Mouse (Mus musculus) heart, embryonic 11.5 days (tissue): ENCODE measurements around the gene Nup188. TPM values are rescaled to one million over a fixed set of nuclear protein-coding genes. Genes with fewer than 3 reads are reported as not detected.
A peak's percentile ranks its signal among the peaks of the same experiment; 100 is the strongest.

Experiments
- ATAC-seq: fragments of 200-750 bp; cut with Nextera tagmentation; replicated peaks from 2 replicates; pipeline ENCODE4 v1.8.0; 2017; ENCODE audit warnings: moderate library complexity; ENCODE audit not compliant: insufficient number of reproducible peaks, low FRiP score, low TSS enrichment
- H3K27ac ChIP-seq: fragments of 300-500 bp; sonication (generic); 2 replicates; pipeline ENCODE4 v1.5.1; 2014; ENCODE audit warnings: mild to moderate bottlenecking, low read depth, low read length
- H3K27me3 ChIP-seq: fragments of 300-500 bp; sonication (generic); 2 replicates; pipeline ENCODE4 v1.6.1; 2014; ENCODE audit warnings: mild to moderate bottlenecking, low read length, mixed read lengths; ENCODE audit not compliant: control insufficient read depth, insufficient read depth
- H3K36me3 ChIP-seq: fragments of 300-500 bp; sonication (generic); 2 replicates; pipeline ENCODE4 v1.6.1; 2014; ENCODE audit warnings: mild to moderate bottlenecking, low read length, moderate library complexity, mixed read lengths; ENCODE audit not compliant: control insufficient read depth, insufficient read depth
- H3K4me1 ChIP-seq: fragments of 300-500 bp; sonication (generic); 2 replicates; pipeline ENCODE4 v1.6.1; 2014; ENCODE audit warnings: low read length; ENCODE audit not compliant: control insufficient read depth, insufficient read depth
- H3K4me2 ChIP-seq: fragments of 300-500 bp; sonication (generic); 2 replicates; pipeline ENCODE4 v1.6.1; 2014; ENCODE audit warnings: mild to moderate bottlenecking, moderate library complexity
- H3K4me3 ChIP-seq: fragments of 300-500 bp; sonication (generic); 2 replicates; pipeline ENCODE4 v1.5.1; 2014; ENCODE audit warnings: low read depth, low read length
- H3K9ac ChIP-seq: fragments of 300-500 bp; sonication (generic); 2 replicates; pipeline ENCODE4 v1.6.1; 2014; ENCODE audit warnings: mild to moderate bottlenecking, low read depth, low read length, moderate library complexity
- H3K9me3 ChIP-seq: fragments of 300-500 bp; sonication (generic); replicated peaks from 2 replicates; pipeline ENCODE4 v1.6.1; 2016; ENCODE audit warnings: low read length; ENCODE audit not compliant: control insufficient read depth
- WGBS: fragments of 180-500 bp; shearing (Covaris S2); extraction: QIAGEN DNeasy Blood & Tissue Kit; methylation state at CpG from one replicate; pipeline ENCODE4 v1.1.7; 2014; ENCODE audit not compliant: insufficient replicate concordance; 5-methylcytosine and 5-hydroxymethylcytosine counted together
- polyA plus RNA-seq: library from polyadenylated mRNA; unstranded; fragments of >200 nt; fragmentation: Nextera tagmentation; extraction: Ambion mirVana; gene quantifications from 2 replicates; pipeline ENCODE4 v1.2.1, GENCODE M21; 2014

Nup188 gene
- polyA plus RNA-seq, 1 experiment from 2014 or later: 34.2 TPM

DNA sequence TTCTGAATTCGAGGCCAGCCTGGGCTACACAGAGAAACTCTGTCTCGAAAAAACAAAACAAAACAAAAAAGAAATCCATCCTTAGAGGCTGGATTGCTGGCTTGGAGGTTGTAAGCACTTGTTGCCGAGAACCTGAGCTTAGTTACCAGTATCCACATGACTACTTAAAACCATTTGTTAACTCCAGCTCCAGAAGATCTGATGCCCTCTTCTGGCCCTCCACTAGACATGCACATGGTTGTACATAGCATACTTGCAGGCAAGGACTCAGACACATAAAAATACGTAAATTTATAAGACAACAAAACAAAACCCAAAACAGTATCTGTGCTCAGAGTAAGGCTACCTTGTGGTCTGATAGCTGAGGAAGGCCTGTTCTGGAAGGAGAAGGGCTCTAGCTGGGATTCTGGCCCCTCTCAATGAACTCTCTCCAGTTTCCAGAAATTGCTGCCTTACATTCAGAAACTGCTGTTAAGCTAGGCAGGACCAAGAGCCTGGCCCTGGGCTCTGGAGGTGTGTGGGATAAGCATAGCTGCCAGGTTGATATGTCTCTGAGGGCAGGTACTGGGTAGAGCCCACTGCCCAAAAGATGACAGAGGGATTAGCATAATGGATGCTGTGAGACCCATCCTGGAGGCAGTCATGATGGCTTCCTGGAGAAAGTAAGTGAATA is 25.0 kb upstream of the Nup188 start:
- no peak overlapping the region for H3K4me2 ChIP-seq
- 85% methylated on average over 4 of the region's 4 CpGs for WGBS
- H3K27ac ChIP-seq: no peak overlapping the region
- no peak overlapping the region for H3K4me3 ChIP-seq
- H3K9me3 ChIP-seq: no peaks in the 10 kb centered on the region
- H3K9ac ChIP-seq: no peak overlapping the region
- no peaks in the 10 kb centered on the region for H3K27me3 ChIP-seq
- no peak for ATAC-seq
- peaks cover 32% of the 10 kb centered on the region for H3K36me3 ChIP-seq
- peaks cover 46% of the 10 kb centered on the region for H3K4me1 ChIP-seq

DNA sequence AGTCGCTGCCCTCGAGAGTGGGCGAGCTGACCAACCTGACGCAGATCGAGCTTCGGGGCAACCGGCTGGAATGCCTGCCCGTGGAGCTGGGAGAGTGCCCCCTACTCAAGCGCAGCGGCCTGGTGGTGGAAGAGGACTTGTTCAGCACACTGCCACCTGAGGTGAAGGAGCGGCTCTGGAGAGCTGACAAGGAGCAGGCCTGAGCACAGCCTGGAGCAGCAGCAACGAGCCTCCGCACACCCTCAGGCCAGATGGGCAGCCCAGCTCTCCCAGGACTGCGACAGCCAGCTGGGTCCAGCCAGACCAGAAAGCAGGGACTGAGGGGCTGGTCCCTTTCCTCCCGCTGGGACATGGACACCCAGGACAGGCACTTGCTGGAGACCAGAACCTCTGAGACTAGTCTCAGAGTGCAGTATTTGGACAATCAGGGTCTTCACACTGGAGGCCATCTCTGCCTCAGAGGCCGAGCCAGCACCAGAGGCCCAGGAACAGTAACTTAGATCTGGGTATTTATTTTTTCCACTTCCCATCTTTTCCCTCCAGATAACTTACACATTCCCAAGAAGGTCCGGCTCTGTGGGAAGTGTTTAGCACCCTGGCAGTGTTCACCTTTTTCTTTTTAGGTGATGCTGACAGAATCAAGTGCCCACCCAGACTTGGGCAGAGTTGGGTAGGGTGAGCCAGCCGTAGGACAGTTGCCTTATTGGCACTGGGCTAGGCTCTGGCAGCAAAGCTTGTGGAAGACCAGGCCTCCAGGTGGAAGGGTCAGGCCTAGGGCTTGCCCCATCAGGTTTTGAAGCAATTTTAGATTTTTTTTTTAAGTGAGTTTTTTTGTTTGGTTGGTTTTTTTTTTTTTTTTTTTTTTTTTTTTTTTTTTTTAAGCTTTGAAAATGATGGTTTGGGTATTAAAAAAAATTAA is 24.0 kb upstream of the Nup188 start:
- Histone ChIP-seq H3K9me3 (no peaks in the 10 kb centered on the region), H3K27ac (0 out of 2 replicates have a peak overlapping the region, but pooled peaks have one; percentile 22), H3K27me3 (no peaks in the 10 kb centered on the region), H3K36me3 (peaks cover 24% of the 10 kb centered on the region), H3K4me1 (peaks cover 55% of the 10 kb centered on the region), H3K4me3 (no peak overlapping the region), H3K9ac (no peak overlapping the region), H3K4me2 (no peak overlapping the region)
- no peak for ATAC-seq
- 88% methylated on average over 18 of the region's 18 CpGs for WGBS

- Histone ChIP-seq H3K27ac (peak overlapping the region; percentile 29; the same call in 1 of the 2 replicates), H3K9ac (no peak overlapping the region), H3K4me3 (no peak overlapping the region), H3K36me3 (peaks cover 20% of the 10 kb centered on the region), H3K4me1 (peaks cover 52% of the 10 kb centered on the region), H3K27me3 (no peaks in the 10 kb centered on the region), H3K4me2 (no peak overlapping the region), H3K9me3 (no peaks in the 10 kb centered on the region)
- no peak for ATAC-seq
- WGBS: 62% methylated on average over 4 of the region's 4 CpGs
Measured at GRCm38 (mm10) chr2:30262840-30263441, 23.3 kb upstream of the Nup188 start.

- H3K27ac ChIP-seq: no peak overlapping the region
- WGBS: 90% methylated on average over 6 of the region's 6 CpGs
- no peak overlapping the region for H3K4me3 ChIP-seq
- H3K9me3 ChIP-seq: no peaks in the 10 kb centered on the region
- H3K4me1 ChIP-seq: peaks cover 45% of the 10 kb centered on the region
- H3K27me3 ChIP-seq: no peaks in the 10 kb centered on the region
- H3K36me3 ChIP-seq: peaks cover 20% of the 10 kb centered on the region
- H3K9ac ChIP-seq: no peak overlapping the region
- ATAC-seq: no peak
- no peak overlapping the region for H3K4me2 ChIP-seq
Measured at GRCm38 (mm10) chr2:30263811-30264210, 22.4 kb upstream of the Nup188 start.

- no peaks in the 10 kb centered on the region for H3K27me3 ChIP-seq
- peak overlapping the region; percentile 86 for H3K27ac ChIP-seq
- H3K9ac ChIP-seq: peak overlapping the region; percentile 53; the same call in 1 of the 2 replicates
- ATAC-seq: 0 out of 2 replicates have a peak, but pooled peaks have one; percentile 28
- WGBS: 63% methylated on average over 7 of the region's 7 CpGs
- H3K4me3 ChIP-seq: no peak overlapping the region
- no peak overlapping the region for H3K4me2 ChIP-seq
- H3K4me1 ChIP-seq: peaks cover 36% of the 10 kb centered on the region
- peaks cover 20% of the 10 kb centered on the region for H3K36me3 ChIP-seq
- no peaks in the 10 kb centered on the region for H3K9me3 ChIP-seq
Measured at GRCm38 (mm10) chr2:30264671-30265519, 21.3 kb upstream of the Nup188 start.

GRCm38 (mm10) chr2:30265767-30266253 is 20.4 kb upstream of the Nup188 start, which contains the start of gene Phyhd1:
Gene Phyhd1 (plus strand): TSS chr2:30266203.
- Histone ChIP-seq H3K27me3 (no peaks in the 10 kb centered on the region), H3K4me3 (no peak within 1 kb of the TSS), H3K4me2 (peak within 1 kb of the TSS; percentile 29), H3K36me3 (peaks cover 15% of the 10 kb centered on the region), H3K9me3 (no peaks in the 10 kb centered on the region), H3K9ac (peak within 1 kb of the TSS; percentile 62), H3K4me1 (peaks cover 34% of the 10 kb centered on the region), H3K27ac (peak within 1 kb of the TSS; percentile 86)
- ATAC-seq: no peak
- 37% methylated on average over 5 of the region's 5 CpGs for WGBS

- WGBS: 19% methylated on average over 4 of the region's 4 CpGs
- Histone ChIP-seq H3K9me3 (no peaks in the 10 kb centered on the region), H3K4me2 (peak overlapping the region; percentile 29), H3K27me3 (no peaks in the 10 kb centered on the region), H3K36me3 (peaks cover 14% of the 10 kb centered on the region), H3K27ac (peak overlapping the region; percentile 86), H3K9ac (peak overlapping the region; percentile 62), H3K4me1 (peaks cover 34% of the 10 kb centered on the region), H3K4me3 (no peak overlapping the region)
- ATAC-seq: 0 out of 2 replicates have a peak, but pooled peaks have one; percentile 36
Measured at GRCm38 (mm10) chr2:30266392-30266941, 19.7 kb upstream of the Nup188 start.
